In the genomic region with DNA sequence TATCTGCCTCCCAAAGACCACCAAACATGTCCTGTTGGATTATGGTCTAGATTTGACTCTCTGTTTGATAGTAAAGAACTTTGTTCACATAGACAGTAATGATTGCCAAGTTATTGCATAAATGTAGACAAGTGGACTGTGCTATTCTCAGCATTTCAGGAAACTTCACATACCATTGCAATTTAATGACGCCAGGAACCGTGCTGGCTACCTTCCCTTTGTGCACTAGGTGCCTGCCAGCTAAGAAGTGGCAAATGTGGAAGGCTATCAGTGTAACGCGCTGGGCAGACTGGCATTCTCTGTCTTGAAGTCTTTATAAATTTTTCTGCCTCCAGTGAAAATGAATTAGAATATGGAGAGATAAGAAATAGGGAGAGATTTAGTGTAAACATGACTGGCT, we compare ENCODE assay signal across 11 mouse cellular contexts.
DNase-seq lines count a peak whose midpoint lies in the region; ATAC-seq lines count a peak whose summit lies in the region.
"Had no signal": no experiment of that assay in that cellular context is flagged by ENCODE, and none has a peak within 500 bp of the region (broad histone marks: within the 10 kb centered on the region; RNA-seq: fewer than 3 reads in every experiment).

No protein-coding gene starts in this region.

- no peak overlapping the region for H3K4me2 ChIP-seq in heart, embryonic 11.5 days
- no peak overlapping the region for H3K4me2 ChIP-seq in lung, embryonic 16.5 days (ENCODE audit: low read depth, low read length)
- H3K4me2 ChIP-seq: lung, embryonic 14.5 days; midbrain, embryonic 12.5 days had no signal

- no peak overlapping the region for H3K27ac ChIP-seq in heart, embryonic 11.5 days (ENCODE audit: low read depth, low read length)
- H3K27ac ChIP-seq in lung, embryonic 16.5 days (ENCODE audit: low read length), result no peak overlapping the region; the same call in none of the 2 replicates
- no peak overlapping the region for H3K27ac ChIP-seq in limb, embryonic 10.5 days
- H3K27ac ChIP-seq: midbrain, embryonic 12.5 days had no signal

- WGBS in heart, embryonic 11.5 days (ENCODE audit: insufficient replicate concordance), result 93% methylated on average over 4 of the region's 4 CpGs
- 58% methylated on average over 4 of the region's 4 CpGs for WGBS in lung, embryonic 16.5 days
- WGBS in limb, embryonic 10.5 days, result 92% methylated on average over 4 of the region's 4 CpGs

- no peak for ATAC-seq in heart, embryonic 11.5 days (replicated peaks; ENCODE audit: insufficient number of reproducible peaks, low FRiP score, low TSS enrichment)
- peak; percentile 41; the same call in 1 of the 2 replicates for ATAC-seq in lung, embryonic 16.5 days (ENCODE audit: low read depth)

- no peaks in the 10 kb centered on the region for H3K9me3 ChIP-seq in heart, embryonic 11.5 days (replicated peaks; ENCODE audit: control insufficient read depth, low read length)
- no peaks in the 10 kb centered on the region for H3K9me3 ChIP-seq in lung, embryonic 16.5 days (ENCODE audit: control insufficient read depth, low read length)
- no peaks in the 10 kb centered on the region for H3K9me3 ChIP-seq in limb, embryonic 10.5 days (replicated peaks)
- H3K9me3 ChIP-seq: midbrain, embryonic 12.5 days had no signal

- 0 out of 2 replicates have a peak, but pooled peaks cover 9% of the 10 kb centered on the region for H3K4me1 ChIP-seq in heart, embryonic 11.5 days (ENCODE audit: control insufficient read depth, insufficient read depth, low read length)
- H3K4me1 ChIP-seq in lung, embryonic 16.5 days (replicated peaks; ENCODE audit: control insufficient read depth, insufficient read depth, low read length), result peaks cover 9% of the 10 kb centered on the region; the same call in 1 of the 2 replicates
- H3K4me1 ChIP-seq in limb, embryonic 10.5 days, result no peaks in the 10 kb centered on the region
- H3K4me1 ChIP-seq: midbrain, embryonic 12.5 days had no signal

- intact Hi-C loops in heart, postnatal 10 days (cut with DNase I), result no loop called here

- peak; percentile 30 for DNase-seq in heart, adult 8-10 months (ENCODE audit: low spot score)
- DNase-seq in NIH3T3 (ENCODE audit: low read depth), result peak; percentile 26
- peak; percentile 52 to 59 for DNase-seq in heart, postnatal 10 days
- DNase-seq in B cell, adult 2 months, result no peak
- no peak for DNase-seq in limb, embryonic 10.5 days (ENCODE audit: low spot score)
- DNase-seq: cerebellum, adult 9-10 months; gastrocnemius, postnatal 25 days; lung, embryonic 14.5 days had no signal

- no peak overlapping the region for H3K4me3 ChIP-seq in heart, embryonic 11.5 days (ENCODE audit: low read depth, low read length)
- H3K4me3 ChIP-seq in lung, embryonic 16.5 days (ENCODE audit: low read length), result no peak overlapping the region
- no peak overlapping the region for H3K4me3 ChIP-seq in limb, embryonic 10.5 days
- H3K4me3 ChIP-seq: midbrain, embryonic 12.5 days had no signal

- no peak overlapping the region for H3K9ac ChIP-seq in heart, embryonic 11.5 days (ENCODE audit: low read depth, low read length)
- H3K9ac ChIP-seq in lung, embryonic 16.5 days (ENCODE audit: low read length), result no peak overlapping the region
- H3K9ac ChIP-seq: lung, embryonic 14.5 days; midbrain, embryonic 12.5 days had no signal

- no peaks in the 10 kb centered on the region for H3K27me3 ChIP-seq in heart, embryonic 11.5 days (ENCODE audit: control insufficient read depth, insufficient read depth, low read length)
- H3K27me3 ChIP-seq in lung, embryonic 16.5 days (ENCODE audit: control insufficient read depth, insufficient read depth, low read depth, low read length), result no peaks in the 10 kb centered on the region
- H3K27me3 ChIP-seq in limb, embryonic 10.5 days (ENCODE audit: low read depth, poor library complexity, severe bottlenecking), result no peaks in the 10 kb centered on the region
- H3K27me3 ChIP-seq: midbrain, embryonic 12.5 days had no signal

- no peaks in the 10 kb centered on the region for H3K36me3 ChIP-seq in heart, embryonic 11.5 days (ENCODE audit: control insufficient read depth, insufficient read depth, low read length)
- H3K36me3 ChIP-seq in lung, embryonic 16.5 days (ENCODE audit: control insufficient read depth, insufficient read depth, low read length), result no peaks in the 10 kb centered on the region
- H3K36me3 ChIP-seq in limb, embryonic 10.5 days, result no peaks in the 10 kb centered on the region
- H3K36me3 ChIP-seq: midbrain, embryonic 12.5 days had no signal

Comparison
In these comparisons a context has a peak if more than half of its experiments do, and no peak if none do; other contexts are left out.
1. DNase-seq: peak in heart, adult 8-10 months (single experiment), NIH3T3 (single experiment) and heart, postnatal 10 days (2 of 2); none in B cell, adult 2 months (0 of 2) and limb, embryonic 10.5 days (single experiment).